Mouse (Mus musculus) limb, embryonic 14.5 days (tissue): ENCODE data around the gene Ppox. TPM values are rescaled to one million over a fixed set of nuclear protein-coding genes. Genes with fewer than 3 reads are reported as not detected.

ENCODE experiments used
- ATAC-seq: fragments of 200-750 bp; cut with Nextera tagmentation; 2 replicates; pipeline ENCODE4 v1.8.0; 2017; ENCODE audit warnings: low read depth, moderate number of reproducible peaks, moderate TSS enrichment; ENCODE audit not compliant: low FRiP score
- DNase-seq: peaks from one replicate; pipeline ENCODE4 v3.0.0-alpha.2; 2015; ENCODE audit warnings: low spot score
- H3K27ac ChIP-seq: fragments of 300-500 bp; sonication (generic); replicated peaks from 2 replicates; pipeline ENCODE4 v1.5.1; 2014; ENCODE audit warnings: low read depth, mild to moderate bottlenecking, low read length, moderate library complexity, mixed read lengths
- H3K27me3 ChIP-seq: fragments of 300-500 bp; sonication (generic); 2 replicates; pipeline ENCODE4 v1.6.1; 2014; ENCODE audit warnings: low read length, mixed read lengths; ENCODE audit not compliant: control insufficient read depth, insufficient read depth
- H3K36me3 ChIP-seq: fragments of 300-500 bp; sonication (generic); 2 replicates; pipeline ENCODE4 v1.6.1; 2014; ENCODE audit warnings: mild to moderate bottlenecking, low read length, moderate library complexity, mixed read lengths; ENCODE audit not compliant: control insufficient read depth, insufficient read depth
- H3K4me1 ChIP-seq: fragments of 300-500 bp; sonication (generic); 2 replicates; pipeline ENCODE4 v1.6.1; 2014; ENCODE audit warnings: antibody characterized with exemption, low read length, mixed read lengths; ENCODE audit not compliant: control insufficient read depth, insufficient read depth
- H3K4me2 ChIP-seq: fragments of 300-500 bp; sonication (generic); replicated peaks from 2 replicates; pipeline ENCODE4 v1.6.1; 2014; ENCODE audit warnings: low read depth, mild to moderate bottlenecking, low read length, moderate library complexity; ENCODE audit not compliant: severe bottlenecking
- H3K4me3 ChIP-seq: fragments of 300-500 bp; sonication (generic); replicated peaks from 2 replicates; pipeline ENCODE4 v1.5.1; 2014; ENCODE audit warnings: low read length
- H3K9ac ChIP-seq: fragments of 300-500 bp; sonication (generic); 2 replicates; pipeline ENCODE4 v1.6.1; 2014; ENCODE audit warnings: mild to moderate bottlenecking, low read depth, low read length, moderate library complexity; ENCODE audit not compliant: severe bottlenecking
- H3K9me3 ChIP-seq: fragments of 300-500 bp; sonication (generic); 2 replicates; pipeline ENCODE4 v1.6.1; 2016; ENCODE audit warnings: low read length; ENCODE audit not compliant: control insufficient read depth
- POLR2A ChIP-seq: fragments of 200-500 bp; IDR thresholded peaks from 2 replicates; pipeline ENCODE4 v1.8.0; 2012; ENCODE audit warnings: inconsistent platforms, mild to moderate bottlenecking, moderate library complexity, borderline replicate concordance; ENCODE audit not compliant: insufficient read depth, insufficient read length; ENCODE audit errors: extremely low read depth
- WGBS: fragments of 180-500 bp; shearing (Covaris S2); extraction: QIAGEN DNeasy Blood & Tissue Kit; methylation state at CpG from one replicate; pipeline ENCODE4 v1.1.7; 2014; 5-methylcytosine and 5-hydroxymethylcytosine counted together
- polyA plus RNA-seq, 2 experiments: library from polyadenylated mRNA; depleted of rRNA in 1 of 2; stranded (reverse) in 1 of 2; unstranded in 1 of 2; fragments of >200 nt; fragmentation: Nextera tagmentation in 1 of 2; extraction: Ambion mirVana in 1 of 2; gene quantifications; 2 replicates each; pipeline versions ENCODE4 v1.2.1 to v1.2.3; 2012 to 2014

The Ppox gene
- polyA plus RNA-seq, 2 experiments, result 55.7 to 133 TPM

DNA sequence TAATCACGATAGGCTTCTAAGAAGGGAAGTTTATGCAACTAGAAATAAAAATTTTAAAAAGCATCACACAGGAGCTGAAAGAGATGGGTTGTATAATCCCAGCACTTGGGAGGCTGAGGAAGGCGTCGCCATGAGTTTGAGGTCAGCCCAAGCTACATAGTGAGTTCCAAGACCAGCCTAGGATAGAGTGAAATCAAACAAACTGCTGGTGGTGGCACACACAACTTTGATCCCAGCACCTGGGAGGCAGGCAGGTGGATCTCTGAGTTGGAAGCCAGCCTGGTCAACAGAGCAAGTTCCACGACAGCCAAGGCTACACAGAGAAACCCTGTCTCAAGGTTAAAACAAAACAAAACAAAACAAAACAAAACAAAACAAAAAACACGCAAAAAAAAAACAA lies 48.6 kb downstream of the Ppox start:
- no peaks in the 10 kb centered on the region for H3K27me3 ChIP-seq

DNA sequence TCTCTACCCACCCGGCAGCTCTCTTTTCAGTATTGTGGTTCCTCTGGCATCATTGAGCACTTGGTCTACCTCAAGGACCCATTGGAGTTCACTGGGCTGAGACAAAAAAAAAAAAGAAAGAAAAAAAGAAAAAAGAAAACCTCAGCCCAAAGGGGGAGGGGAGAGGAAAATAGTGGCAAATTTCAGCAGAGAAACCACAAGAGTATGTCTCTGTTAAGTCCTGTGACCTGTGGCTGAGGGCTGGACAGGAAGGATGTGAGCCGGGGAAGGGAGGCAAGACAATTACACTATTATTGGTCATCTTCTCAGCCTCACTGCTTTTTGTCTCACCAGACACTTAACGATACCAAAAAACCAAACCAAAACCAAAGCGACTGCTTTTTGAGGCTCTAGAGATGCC lies 49.1 kb downstream of the Ppox start:
- 80% methylated on average over 4 of the region's 4 CpGs for WGBS
- Histone ChIP-seq H3K27me3 (no peaks in the 10 kb centered on the region), H3K4me1 (0 out of 2 replicates have a peak, but pooled peaks cover 10% of the 10 kb centered on the region), H3K4me2 (no peak overlapping the region), H3K9ac (no peak overlapping the region), H3K36me3 (peaks cover 36% of the 10 kb centered on the region), H3K9me3 (no peaks in the 10 kb centered on the region), H3K4me3 (no peak overlapping the region), H3K27ac (no peak overlapping the region)
- DNase-seq (no peak), ATAC-seq (no peak)
- TF ChIP-seq POLR2A, result no peak

More for the DNA sequence above, 48.6 kb downstream of the Ppox start:
- no peak overlapping the region for H3K4me2 ChIP-seq
- H3K27ac ChIP-seq, result no peak overlapping the region
- ATAC-seq (no peak), DNase-seq (no peak)
- 86% methylated on average over 5 of the region's 5 CpGs for WGBS
- no peak overlapping the region for H3K4me3 ChIP-seq
- 0 out of 2 replicates have a peak, but pooled peaks cover 10% of the 10 kb centered on the region for H3K4me1 ChIP-seq
- no peak for TF ChIP-seq POLR2A
- H3K9me3 ChIP-seq, result no peaks in the 10 kb centered on the region
- H3K36me3 ChIP-seq, result peaks cover 41% of the 10 kb centered on the region
- H3K9ac ChIP-seq, result no peak overlapping the region

DNA sequence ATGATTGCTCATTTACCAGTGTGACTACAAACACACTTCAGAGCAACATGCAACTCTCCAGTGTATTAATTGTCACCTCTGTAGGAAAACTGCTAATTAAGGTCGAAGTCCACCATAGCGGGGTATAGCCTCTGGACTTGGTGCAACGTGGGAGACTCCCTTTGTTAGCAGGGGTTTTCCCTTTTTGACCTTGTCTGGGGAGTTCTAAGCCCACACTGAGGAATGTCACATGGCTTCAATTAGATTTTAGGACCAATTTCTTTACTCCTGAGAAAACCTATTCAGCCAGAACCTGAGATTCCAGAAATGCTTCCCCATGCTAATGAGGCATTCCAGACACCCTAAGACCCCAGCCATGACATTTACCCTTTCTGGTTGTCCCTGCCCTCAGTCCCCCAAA lies 50.8 kb downstream of the Ppox start:
- Histone ChIP-seq H3K27me3 (no peaks in the 10 kb centered on the region), H3K9ac (no peak overlapping the region), H3K4me3 (no peak overlapping the region), H3K9me3 (no peaks in the 10 kb centered on the region), H3K4me2 (no peak overlapping the region), H3K36me3 (peaks cover 20% of the 10 kb centered on the region), H3K4me1 (0 out of 2 replicates have a peak, but pooled peaks cover 10% of the 10 kb centered on the region), H3K27ac (no peak overlapping the region)
- ATAC-seq, result no peak
- DNase-seq, result no peak
- TF ChIP-seq POLR2A, result no peak
- WGBS, result 31% methylated on average over 3 of the region's 3 CpGs

DNA sequence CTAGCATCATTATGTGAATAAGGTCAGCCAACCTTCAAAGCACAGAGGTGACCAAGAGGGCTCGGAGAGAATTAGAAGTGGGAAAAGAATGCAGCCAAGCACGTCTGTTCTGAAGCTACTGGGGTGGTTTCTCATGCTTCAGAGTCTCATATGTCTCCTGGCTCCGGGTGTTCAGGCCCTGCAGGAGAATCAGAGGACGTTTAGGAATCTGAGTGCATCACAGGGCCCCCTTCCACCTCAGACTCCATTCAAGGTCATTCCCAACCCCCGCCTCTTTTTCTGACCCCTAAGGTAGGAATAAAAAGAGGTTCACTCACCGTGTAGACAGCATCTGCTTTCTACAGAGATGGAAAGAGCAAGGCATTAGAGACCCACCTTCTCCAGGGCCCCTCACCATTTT lies 51.2 kb downstream of the Ppox start:
- H3K4me2 ChIP-seq, result no peak overlapping the region
- H3K4me1 ChIP-seq, result 0 out of 2 replicates have a peak, but pooled peaks cover 10% of the 10 kb centered on the region
- no peak overlapping the region for H3K4me3 ChIP-seq
- H3K9ac ChIP-seq, result no peak overlapping the region
- H3K27ac ChIP-seq, result no peak overlapping the region
- 39% methylated on average over 6 of the region's 6 CpGs for WGBS
- H3K27me3 ChIP-seq, result no peaks in the 10 kb centered on the region
- no peaks in the 10 kb centered on the region for H3K9me3 ChIP-seq
- no peak for TF ChIP-seq POLR2A
- DNase-seq, result no peak
- no peak for ATAC-seq
- peaks cover 15% of the 10 kb centered on the region for H3K36me3 ChIP-seq

DNA sequence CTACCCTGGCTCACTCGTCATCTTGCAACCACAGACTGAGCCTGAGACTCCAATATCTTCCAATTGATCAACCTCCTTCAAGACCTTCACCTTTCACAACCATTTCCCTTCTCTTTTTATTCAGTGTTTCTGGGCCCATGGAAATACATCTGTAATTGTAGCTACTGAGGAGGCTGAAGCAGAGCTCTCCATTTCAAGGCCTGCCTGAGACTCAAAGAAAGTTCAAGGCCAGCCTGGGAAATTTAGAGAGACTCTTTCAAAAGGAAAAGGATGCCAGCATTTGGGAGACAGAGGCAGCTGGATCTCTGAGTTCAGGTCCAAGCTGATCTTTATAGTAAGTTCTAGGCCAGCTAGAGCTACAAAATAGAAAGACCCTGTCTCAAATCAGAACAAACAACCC lies 53.1 kb downstream of the Ppox start:
- ATAC-seq (no peak), DNase-seq (no peak)
- H3K27me3 ChIP-seq, result no peaks in the 10 kb centered on the region
- no peak overlapping the region for H3K4me2 ChIP-seq
- H3K9ac ChIP-seq, result no peak overlapping the region
- no peak overlapping the region for H3K27ac ChIP-seq
- no peak overlapping the region for H3K4me3 ChIP-seq
- 0 out of 2 replicates have a peak, but pooled peaks cover 10% of the 10 kb centered on the region for H3K4me1 ChIP-seq
- no peaks in the 10 kb centered on the region for H3K9me3 ChIP-seq
- H3K36me3 ChIP-seq, result no peaks in the 10 kb centered on the region
- no peak for TF ChIP-seq POLR2A
- WGBS, result 88% methylated on average over 1 of the region's 1 CpGs

DNA sequence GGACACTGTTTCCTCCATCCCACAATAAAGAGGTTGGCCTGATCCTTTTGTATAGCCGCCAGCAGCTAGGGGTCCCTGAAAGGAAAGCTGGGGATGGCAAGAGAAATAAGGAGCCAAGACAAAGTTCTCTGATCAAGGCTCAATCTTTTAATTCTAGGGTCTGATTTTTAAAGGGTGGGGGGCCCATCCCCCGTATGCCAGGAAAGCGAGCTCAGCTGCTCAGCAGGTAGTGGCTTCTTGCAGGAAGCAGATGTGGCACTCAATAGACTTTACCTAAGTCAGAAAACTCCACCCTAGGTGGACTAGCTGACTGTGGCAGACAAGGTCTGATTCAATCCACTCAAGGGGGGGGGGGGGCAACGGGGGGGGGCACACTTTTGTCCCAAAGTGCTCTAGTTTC lies 54.2 kb downstream of the Ppox start:
- ATAC-seq, result no peak
- H3K36me3 ChIP-seq, result no peaks in the 10 kb centered on the region
- DNase-seq, result no peak
- H3K27me3 ChIP-seq, result no peaks in the 10 kb centered on the region
- H3K9ac ChIP-seq, result no peak overlapping the region
- TF ChIP-seq POLR2A, result no peak
- peaks cover 10% of the 10 kb centered on the region; the same call in 1 of the 2 replicates for H3K4me1 ChIP-seq
- H3K9me3 ChIP-seq, result no peaks in the 10 kb centered on the region
- H3K4me3 ChIP-seq, result no peak overlapping the region
- no peak overlapping the region for H3K4me2 ChIP-seq
- WGBS, result 56% methylated on average over 4 of the region's 4 CpGs
- H3K27ac ChIP-seq, result no peak overlapping the region

Other genes starting within 250 kb of the Ppox start
- 12.8 and 13.7 TPM in 2 replicates for gene Fcgr3, start 216.3 kb downstream of the Ppox start, polyA plus RNA-seq (2012; rRNA removed)
- 17.6 and 19.7 TPM in 2 replicates for gene Fcgr3, start 216.3 kb downstream of the Ppox start, polyA plus RNA-seq (2014; fragmentation: Nextera tagmentation; extraction: Ambion mirVana)
- gene Cfap126, start 167.3 kb downstream of the Ppox start, polyA plus RNA-seq (2012; rRNA removed), result 2.1 and 2.7 TPM in 2 replicates
- 1.1 and 1.3 TPM in 2 replicates for gene Cfap126, start 167.3 kb downstream of the Ppox start, polyA plus RNA-seq (2014; fragmentation: Nextera tagmentation; extraction: Ambion mirVana)
- gene Sdhc, start 130.6 kb downstream of the Ppox start, polyA plus RNA-seq (2012; rRNA removed), result 246 and 314 TPM in 2 replicates
- 273 and 281 TPM in 2 replicates for gene Sdhc, start 130.6 kb downstream of the Ppox start, polyA plus RNA-seq (2014; fragmentation: Nextera tagmentation; extraction: Ambion mirVana)
- gene Mpz, start 130.5 kb downstream of the Ppox start, polyA plus RNA-seq (2012; rRNA removed), result 14.6 and 19.8 TPM in 2 replicates
- 4.9 and 5.3 TPM in 2 replicates for gene Mpz, start 130.5 kb downstream of the Ppox start, polyA plus RNA-seq (2014; fragmentation: Nextera tagmentation; extraction: Ambion mirVana)
- 3.3 and 3.9 TPM in 2 replicates for gene Pcp4l1, start 84.9 kb downstream of the Ppox start, polyA plus RNA-seq (2012; rRNA removed)
- 6.0 and 6.3 TPM in 2 replicates for gene Pcp4l1, start 84.9 kb downstream of the Ppox start, polyA plus RNA-seq (2014; fragmentation: Nextera tagmentation; extraction: Ambion mirVana)
- 0.04 and 0.06 TPM in 2 replicates for gene Nr1i3, start 67.2 kb downstream of the Ppox start, polyA plus RNA-seq (2012; rRNA removed)
- gene Nr1i3, start 67.2 kb downstream of the Ppox start, polyA plus RNA-seq (2014; fragmentation: Nextera tagmentation; extraction: Ambion mirVana), result 0.30 and 0.32 TPM in 2 replicates
- gene Tomm40l, start 58.7 kb downstream of the Ppox start, polyA plus RNA-seq (2012; rRNA removed), result 26.3 and 29.4 TPM in 2 replicates
- gene Tomm40l, start 58.7 kb downstream of the Ppox start, polyA plus RNA-seq (2014; fragmentation: Nextera tagmentation; extraction: Ambion mirVana), result 28.6 and 29.2 TPM in 2 replicates
- 4.7 and 8.1 TPM in 2 replicates for gene Apoa2, start 56.1 kb downstream of the Ppox start, polyA plus RNA-seq (2012; rRNA removed)
- gene Apoa2, start 56.1 kb downstream of the Ppox start, polyA plus RNA-seq (2014; fragmentation: Nextera tagmentation; extraction: Ambion mirVana), result 1.6 and 1.9 TPM in 2 replicates
- gene Fcer1g, start 46.8 kb downstream of the Ppox start, polyA plus RNA-seq (2012; rRNA removed), result 49.7 and 65.5 TPM in 2 replicates
- 85.7 and 91.4 TPM in 2 replicates for gene Fcer1g, start 46.8 kb downstream of the Ppox start, polyA plus RNA-seq (2014; fragmentation: Nextera tagmentation; extraction: Ambion mirVana)
- 8.6 and 11.7 TPM in 2 replicates for gene Adamts4, start 30.8 kb downstream of the Ppox start, polyA plus RNA-seq (2012; rRNA removed)
- gene Adamts4, start 30.8 kb downstream of the Ppox start, polyA plus RNA-seq (2014; fragmentation: Nextera tagmentation; extraction: Ambion mirVana), result 10.1 and 10.6 TPM in 2 replicates
- gene Ndufs2, start 29.8 kb downstream of the Ppox start, polyA plus RNA-seq (2012; rRNA removed), result 148 and 151 TPM in 2 replicates
- 216 and 234 TPM in 2 replicates for gene Ndufs2, start 29.8 kb downstream of the Ppox start, polyA plus RNA-seq (2014; fragmentation: Nextera tagmentation; extraction: Ambion mirVana)
- 87.2 and 111 TPM in 2 replicates for gene B4galt3, start 10.9 kb downstream of the Ppox start, polyA plus RNA-seq (2012; rRNA removed)
- gene B4galt3, start 10.9 kb downstream of the Ppox start, polyA plus RNA-seq (2014; fragmentation: Nextera tagmentation; extraction: Ambion mirVana), result 68.7 and 72.5 TPM in 2 replicates
- gene Usp21, start 6.8 kb upstream of the Ppox start, polyA plus RNA-seq (2012; rRNA removed), result 104 and 128 TPM in 2 replicates
- gene Usp21, start 6.8 kb upstream of the Ppox start, polyA plus RNA-seq (2014; fragmentation: Nextera tagmentation; extraction: Ambion mirVana), result 81.2 and 96.0 TPM in 2 replicates
- gene Ufc1, start 13.8 kb upstream of the Ppox start, polyA plus RNA-seq (2012; rRNA removed), result 46.5 and 60.9 TPM in 2 replicates
- gene Ufc1, start 13.8 kb upstream of the Ppox start, polyA plus RNA-seq (2014; fragmentation: Nextera tagmentation; extraction: Ambion mirVana), result 133 and 135 TPM in 2 replicates
- 72.5 and 81.1 TPM in 2 replicates for gene Dedd, start 48.0 kb upstream of the Ppox start, polyA plus RNA-seq (2012; rRNA removed)
- gene Dedd, start 48.0 kb upstream of the Ppox start, polyA plus RNA-seq (2014; fragmentation: Nextera tagmentation; extraction: Ambion mirVana), result 50.9 and 57.7 TPM in 2 replicates
- gene Nit1, start 64.5 kb upstream of the Ppox start, polyA plus RNA-seq (2012; rRNA removed), result 50.0 and 54.0 TPM in 2 replicates
- 29.0 and 30.4 TPM in 2 replicates for gene Nit1, start 64.5 kb upstream of the Ppox start, polyA plus RNA-seq (2014; fragmentation: Nextera tagmentation; extraction: Ambion mirVana)
- gene Pfdn2, start 64.5 kb upstream of the Ppox start, polyA plus RNA-seq (2012; rRNA removed), result 40.5 and 82.5 TPM in 2 replicates
- 43.0 and 48.0 TPM in 2 replicates for gene Pfdn2, start 64.5 kb upstream of the Ppox start, polyA plus RNA-seq (2014; fragmentation: Nextera tagmentation; extraction: Ambion mirVana)
- 1.1 and 1.3 TPM in 2 replicates for gene Klhdc9, start 79.6 kb upstream of the Ppox start, polyA plus RNA-seq (2012; rRNA removed)
- gene Klhdc9, start 79.6 kb upstream of the Ppox start, polyA plus RNA-seq (2014; fragmentation: Nextera tagmentation; extraction: Ambion mirVana), result 0.88 and 1.1 TPM in 2 replicates
- gene Nectin4, start 88.9 kb upstream of the Ppox start, polyA plus RNA-seq (2012; rRNA removed), result 16.6 and 19.4 TPM in 2 replicates
- gene Nectin4, start 88.9 kb upstream of the Ppox start, polyA plus RNA-seq (2014; fragmentation: Nextera tagmentation; extraction: Ambion mirVana), result 19.2 and 21.0 TPM in 2 replicates
- gene Arhgap30, start 107.8 kb upstream of the Ppox start, polyA plus RNA-seq (2012; rRNA removed), result 2.0 and 2.5 TPM in 2 replicates
- 1.6 and 2.5 TPM in 2 replicates for gene Arhgap30, start 107.8 kb upstream of the Ppox start, polyA plus RNA-seq (2014; fragmentation: Nextera tagmentation; extraction: Ambion mirVana)
- 97.0 and 128 TPM in 2 replicates for gene Usf1, start 130.1 kb upstream of the Ppox start, polyA plus RNA-seq (2012; rRNA removed)
- gene Usf1, start 130.1 kb upstream of the Ppox start, polyA plus RNA-seq (2014; fragmentation: Nextera tagmentation; extraction: Ambion mirVana), result 86.2 and 89.9 TPM in 2 replicates
- 3.9 and 4.7 TPM in 2 replicates for gene Tstd1, start 137.7 kb upstream of the Ppox start, polyA plus RNA-seq (2012; rRNA removed)
- gene Tstd1, start 137.7 kb upstream of the Ppox start, polyA plus RNA-seq (2014; fragmentation: Nextera tagmentation; extraction: Ambion mirVana), result 2.8 and 3.4 TPM in 2 replicates
- 19.2 and 20.9 TPM in 2 replicates for gene F11r, start 156.3 kb upstream of the Ppox start, polyA plus RNA-seq (2012; rRNA removed)
- gene F11r, start 156.3 kb upstream of the Ppox start, polyA plus RNA-seq (2014; fragmentation: Nextera tagmentation; extraction: Ambion mirVana), result 35.4 and 37.6 TPM in 2 replicates
- 8.5 and 10.8 TPM in 2 replicates for gene Alyref2, start 222.3 kb upstream of the Ppox start, polyA plus RNA-seq (2012; rRNA removed)
- gene Alyref2, start 222.3 kb upstream of the Ppox start, polyA plus RNA-seq (2014; fragmentation: Nextera tagmentation; extraction: Ambion mirVana), result 14.5 and 16.8 TPM in 2 replicates